Mouse (Mus musculus) limb, embryonic 13.5 days (tissue): ENCODE measurements at regions not wholly inside any gene's neighbourhood (a gene's known extent, or its start where the extent isn't known, plus 50 kb on each side); places are given as distances from the start of the nearest gene placed in this dataset.

Experiments used
- ATAC-seq: fragments of 200-750 bp; cut with Nextera tagmentation; 2 replicates; pipeline ENCODE4 v1.8.0; 2017; ENCODE audit warnings: low read depth, moderate number of reproducible peaks, moderate TSS enrichment; ENCODE audit not compliant: low FRiP score
- H3K27ac ChIP-seq: fragments of 300-500 bp; sonication (generic); 2 replicates; pipeline ENCODE4 v1.5.1; 2015; ENCODE audit warnings: inconsistent platforms, mild to moderate bottlenecking, moderate library complexity
- H3K27me3 ChIP-seq: fragments of 300-500 bp; sonication (generic); 2 replicates; pipeline ENCODE4 v1.6.1; 2015; ENCODE audit warnings: mild to moderate bottlenecking, inconsistent platforms
- H3K36me3 ChIP-seq: fragments of 300-500 bp; sonication (generic); 2 replicates; pipeline ENCODE4 v1.6.1; 2015; ENCODE audit warnings: inconsistent platforms, mild to moderate bottlenecking, moderate library complexity
- H3K4me1 ChIP-seq: fragments of 300-500 bp; sonication (generic); 2 replicates; pipeline ENCODE4 v1.6.1; 2015; ENCODE audit warnings: inconsistent platforms
- H3K4me2 ChIP-seq: fragments of 300-500 bp; sonication (generic); replicated peaks from 2 replicates; pipeline ENCODE4 v1.6.1; 2015; ENCODE audit warnings: inconsistent platforms, mild to moderate bottlenecking, moderate library complexity
- H3K4me3 ChIP-seq: fragments of 300-500 bp; sonication (generic); 2 replicates; pipeline ENCODE4 v1.5.1; 2015; ENCODE audit warnings: moderate library complexity, mild to moderate bottlenecking, inconsistent platforms
- H3K9ac ChIP-seq: fragments of 300-500 bp; sonication (generic); 2 replicates; pipeline ENCODE4 v1.6.1; 2015; ENCODE audit warnings: mild to moderate bottlenecking, inconsistent platforms
- H3K9me3 ChIP-seq: fragments of 300-500 bp; sonication (generic); 2 replicates; pipeline ENCODE4 v1.6.1; 2016; ENCODE audit warnings: inconsistent platforms
- WGBS: fragments of 180-500 bp; shearing (Covaris S2); methylation state at CpG from one replicate; pipeline ENCODE4 v1.1.7; 2015; 5-methylcytosine and 5-hydroxymethylcytosine counted together

DNA sequence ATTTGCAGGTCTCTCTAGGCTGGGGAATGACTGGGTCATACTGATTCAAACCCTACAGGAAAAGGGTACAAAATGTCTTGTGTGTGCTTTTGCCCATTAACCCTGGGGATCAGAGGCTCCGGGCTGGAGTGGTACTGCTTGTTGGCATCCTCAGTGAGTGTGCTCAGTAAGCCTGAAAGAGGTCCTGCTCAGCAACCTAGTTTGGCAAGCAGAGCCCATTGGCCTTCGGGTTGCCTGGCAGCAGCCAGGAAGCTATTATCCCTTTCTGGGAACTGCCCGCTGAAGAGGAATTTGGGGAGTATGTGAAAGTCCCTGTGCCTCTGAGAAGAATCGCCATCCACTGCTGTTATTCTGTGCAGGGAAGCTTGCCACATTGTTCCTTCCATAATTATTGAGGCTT is 117.1 kb downstream of the Amer3 start:
- Histone ChIP-seq H3K9ac (no peak overlapping the region), H3K27ac (no peak overlapping the region), H3K36me3 (no peaks in the 10 kb centered on the region), H3K4me2 (no peak overlapping the region), H3K4me1 (no peaks in the 10 kb centered on the region), H3K9me3 (no peaks in the 10 kb centered on the region), H3K4me3 (no peak overlapping the region), H3K27me3 (no peaks in the 10 kb centered on the region)
- 76% methylated on average over 4 of the region's 4 CpGs for WGBS
- ATAC-seq = no peak

DNA sequence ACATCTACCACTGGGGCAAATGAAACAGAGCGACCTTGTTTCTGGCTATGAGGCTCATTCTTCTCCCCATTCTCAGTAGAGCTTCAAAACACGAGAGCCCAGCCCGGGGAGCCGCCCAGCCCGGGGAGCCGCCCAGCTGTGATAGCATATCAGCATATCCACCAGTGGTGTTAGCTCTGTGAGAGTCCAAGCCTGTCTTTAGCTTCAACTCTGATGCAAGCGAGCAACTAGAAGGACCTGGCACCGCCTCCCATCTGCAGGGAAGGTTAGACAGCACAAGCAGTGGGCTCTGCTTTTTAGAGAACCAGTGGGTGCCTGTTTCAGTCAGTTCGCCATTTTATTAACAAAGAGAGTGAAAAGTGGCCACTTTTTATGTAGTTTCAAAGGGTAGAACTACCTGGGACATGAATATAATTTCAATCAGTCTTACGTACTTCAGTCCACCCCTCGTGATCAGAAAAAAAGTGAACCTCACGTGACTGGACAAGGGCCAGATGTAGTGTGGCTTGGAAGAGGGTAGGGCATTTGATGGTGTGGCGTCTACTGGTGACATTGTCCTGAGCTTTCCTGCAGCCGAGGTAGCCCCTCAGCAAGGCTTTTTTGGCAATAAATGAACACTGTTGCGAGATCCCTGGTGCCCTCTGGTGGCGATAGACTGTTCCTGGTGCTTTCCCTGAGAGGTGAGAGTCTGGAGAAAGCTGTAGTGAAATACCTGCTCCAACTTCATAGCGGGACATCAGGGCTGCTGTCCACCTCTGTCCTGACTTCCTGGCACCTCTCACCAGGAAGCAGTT is 121.0 kb downstream of the Amer3 start:
- 0 out of 2 replicates have a peak overlapping the region, but pooled peaks have one; percentile 14 for H3K4me2 ChIP-seq
- no peaks in the 10 kb centered on the region for H3K27me3 ChIP-seq
- WGBS = 52% methylated on average over 17 of the region's 17 CpGs
- ATAC-seq = no peak
- no peak overlapping the region for H3K4me3 ChIP-seq
- H3K4me1 ChIP-seq = no peaks in the 10 kb centered on the region
- H3K27ac ChIP-seq = no peak overlapping the region
- H3K9ac ChIP-seq = no peak overlapping the region
- H3K9me3 ChIP-seq = no peaks in the 10 kb centered on the region
- no peaks in the 10 kb centered on the region for H3K36me3 ChIP-seq

DNA sequence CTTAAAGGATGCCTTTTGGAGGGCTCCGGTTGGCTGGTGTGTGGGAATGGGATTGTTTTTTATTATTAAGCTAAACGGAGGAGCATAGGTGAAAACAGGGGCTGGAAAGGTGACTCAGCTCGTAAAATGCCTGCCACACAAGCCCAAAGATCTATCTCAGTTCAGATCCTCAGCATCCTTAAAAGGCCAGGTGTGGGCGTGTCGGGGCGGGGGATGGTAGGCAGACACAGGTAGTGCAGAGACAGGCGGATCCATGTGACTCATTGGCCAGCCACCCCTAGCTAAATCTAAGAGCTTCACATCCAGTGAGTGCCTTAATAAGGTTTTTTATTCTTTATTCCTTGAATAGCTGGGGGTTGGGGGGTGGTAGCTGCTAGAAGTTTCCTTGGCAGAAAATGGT is 122.0 kb downstream of the Amer3 start:
- no peak for ATAC-seq
- no peaks in the 10 kb centered on the region for H3K36me3 ChIP-seq

DNA sequence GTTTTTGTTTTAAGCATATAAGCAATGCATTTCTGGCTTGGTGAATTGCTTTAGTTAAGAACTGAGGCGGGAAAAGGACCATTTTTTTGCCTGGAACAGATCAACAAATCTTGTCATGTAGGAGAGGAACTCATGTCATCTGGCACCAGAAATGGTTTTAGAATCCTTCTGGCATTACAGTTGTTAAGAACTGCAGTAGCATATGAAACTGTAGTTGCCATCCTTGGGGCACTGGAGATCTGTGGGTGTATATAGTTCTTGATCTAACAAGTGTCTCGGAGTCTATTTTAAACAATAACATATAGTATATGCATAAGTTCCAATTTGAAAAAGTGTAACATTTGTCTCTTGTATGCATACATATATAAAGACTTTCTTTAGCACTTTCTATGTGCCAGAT is 129.6 kb downstream of the Amer3 start:
- Histone ChIP-seq H3K4me1 (0 out of 2 replicates have a peak, but pooled peaks cover 2% of the 10 kb centered on the region), H3K36me3 (no peaks in the 10 kb centered on the region), H3K9ac (no peak overlapping the region), H3K4me2 (no peak overlapping the region), H3K9me3 (no peaks in the 10 kb centered on the region), H3K4me3 (no peak overlapping the region), H3K27ac (no peak overlapping the region), H3K27me3 (no peaks in the 10 kb centered on the region)
- no peak for ATAC-seq
- 84% methylated on average over 2 of the region's 2 CpGs for WGBS

More for the DNA sequence above, 122.0 kb downstream of the Amer3 start:
- no peaks in the 10 kb centered on the region for H3K27me3 ChIP-seq
- no peak overlapping the region for H3K4me3 ChIP-seq
- 71% methylated on average over 7 of the region's 7 CpGs for WGBS
- H3K9ac ChIP-seq = no peak overlapping the region
- H3K27ac ChIP-seq = no peak overlapping the region
- H3K9me3 ChIP-seq = no peaks in the 10 kb centered on the region
- no peak overlapping the region for H3K4me2 ChIP-seq
- no peaks in the 10 kb centered on the region for H3K4me1 ChIP-seq

DNA sequence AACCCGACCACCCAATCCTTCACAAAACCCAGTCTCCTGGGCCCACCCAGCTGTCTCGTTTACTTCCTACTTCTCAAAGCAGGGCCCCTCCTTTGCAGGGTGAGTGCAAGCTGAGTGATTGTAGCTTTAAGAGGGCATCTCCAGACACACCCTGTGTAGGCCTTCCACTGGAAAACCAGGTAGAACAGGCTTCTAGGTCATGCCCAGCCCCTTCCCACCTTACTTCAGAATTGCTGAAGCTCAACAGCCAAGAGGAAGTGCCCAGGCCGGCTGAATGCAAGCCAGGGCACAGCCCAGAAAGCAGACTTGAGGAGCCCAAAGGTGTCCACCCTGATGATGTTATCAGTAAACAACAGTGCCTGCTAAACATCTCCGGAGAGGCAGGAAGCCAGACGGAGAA is 120.2 kb downstream of the Fam168b start:
- ATAC-seq = no peak
- Histone ChIP-seq H3K9me3 (no peaks in the 10 kb centered on the region), H3K4me1 (no peaks in the 10 kb centered on the region), H3K4me3 (no peak overlapping the region), H3K9ac (no peak overlapping the region), H3K4me2 (no peak overlapping the region), H3K36me3 (no peaks in the 10 kb centered on the region), H3K27me3 (no peaks in the 10 kb centered on the region), H3K27ac (no peak overlapping the region)
- 66% methylated on average over 5 of the region's 5 CpGs for WGBS

DNA sequence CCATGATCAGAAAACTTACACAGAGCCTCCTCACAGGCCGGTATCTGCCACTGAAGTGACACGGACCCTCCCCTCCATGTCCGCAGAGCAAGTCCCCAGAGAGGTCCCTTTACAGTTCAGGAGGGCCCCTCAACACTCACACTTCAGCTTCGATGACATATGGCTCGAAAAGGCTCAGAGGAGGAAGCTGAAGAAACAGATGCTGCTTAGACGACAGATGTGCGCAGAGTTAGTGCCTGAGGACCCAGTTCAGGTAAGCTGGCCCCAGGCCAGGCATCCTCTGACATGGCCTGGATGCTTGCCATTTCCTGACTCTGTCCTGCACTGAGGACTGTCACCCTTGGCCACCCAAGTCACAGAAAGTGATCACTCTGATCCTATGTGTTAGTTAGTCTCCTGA is 110.7 kb downstream of the Fam168b start:
- WGBS = 59% methylated on average over 7 of the region's 7 CpGs
- H3K36me3 ChIP-seq = no peaks in the 10 kb centered on the region
- no peak for ATAC-seq
- no peak overlapping the region for H3K4me3 ChIP-seq
- no peak overlapping the region for H3K9ac ChIP-seq
- 0 out of 2 replicates have a peak, but pooled peaks cover 4% of the 10 kb centered on the region for H3K4me1 ChIP-seq
- no peak overlapping the region for H3K27ac ChIP-seq
- H3K27me3 ChIP-seq = no peaks in the 10 kb centered on the region
- no peak overlapping the region for H3K4me2 ChIP-seq
- no peaks in the 10 kb centered on the region for H3K9me3 ChIP-seq

DNA sequence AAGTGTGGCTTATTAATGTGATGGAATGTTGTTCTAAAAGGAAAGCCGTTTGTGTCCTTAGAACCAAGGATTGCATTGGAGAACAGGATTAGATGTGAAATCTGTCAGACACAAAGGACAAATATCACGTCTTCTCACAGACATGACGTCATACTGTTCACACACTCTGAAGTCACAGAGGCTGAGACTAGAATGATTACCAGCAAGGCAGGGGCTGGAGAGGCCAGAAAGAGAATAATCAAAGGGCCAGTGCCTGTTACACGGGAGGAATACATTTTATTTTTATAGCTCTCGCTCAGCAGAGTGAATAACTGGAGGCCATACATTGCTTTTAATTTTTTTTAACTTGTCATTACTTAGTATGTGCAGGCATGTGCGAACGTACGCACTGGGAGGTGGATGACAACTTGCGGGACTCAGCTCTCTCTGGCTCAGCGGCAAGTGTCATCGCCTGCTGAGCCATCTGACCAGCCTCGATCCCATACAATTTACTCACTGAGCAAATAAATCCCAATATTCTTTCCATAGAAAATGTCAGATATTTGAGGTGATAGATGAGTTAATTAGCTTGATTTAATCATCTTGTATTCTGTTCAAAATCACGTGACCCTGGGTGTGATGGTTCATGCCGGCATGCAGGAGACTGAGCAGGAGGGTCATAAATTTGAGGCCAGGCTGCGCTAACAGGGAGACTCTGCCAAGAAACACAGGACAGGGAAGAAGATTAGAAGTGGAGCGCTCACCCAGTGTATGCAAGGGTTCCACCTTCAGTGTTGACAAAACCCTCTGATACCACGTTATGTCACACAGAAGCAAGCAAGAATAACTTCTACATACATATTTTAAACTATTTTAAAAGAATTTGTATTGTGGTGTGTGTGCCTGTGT is 109.6 kb downstream of the Fam168b start:
- Histone ChIP-seq H3K36me3 (no peaks in the 10 kb centered on the region), H3K27me3 (no peaks in the 10 kb centered on the region), H3K9ac (no peak overlapping the region), H3K4me1 (0 out of 2 replicates have a peak, but pooled peaks cover 4% of the 10 kb centered on the region), H3K27ac (no peak overlapping the region), H3K9me3 (no peaks in the 10 kb centered on the region), H3K4me3 (no peak overlapping the region), H3K4me2 (no peak overlapping the region)
- no peak for ATAC-seq
- 70% methylated on average over 17 of the region's 17 CpGs for WGBS

DNA sequence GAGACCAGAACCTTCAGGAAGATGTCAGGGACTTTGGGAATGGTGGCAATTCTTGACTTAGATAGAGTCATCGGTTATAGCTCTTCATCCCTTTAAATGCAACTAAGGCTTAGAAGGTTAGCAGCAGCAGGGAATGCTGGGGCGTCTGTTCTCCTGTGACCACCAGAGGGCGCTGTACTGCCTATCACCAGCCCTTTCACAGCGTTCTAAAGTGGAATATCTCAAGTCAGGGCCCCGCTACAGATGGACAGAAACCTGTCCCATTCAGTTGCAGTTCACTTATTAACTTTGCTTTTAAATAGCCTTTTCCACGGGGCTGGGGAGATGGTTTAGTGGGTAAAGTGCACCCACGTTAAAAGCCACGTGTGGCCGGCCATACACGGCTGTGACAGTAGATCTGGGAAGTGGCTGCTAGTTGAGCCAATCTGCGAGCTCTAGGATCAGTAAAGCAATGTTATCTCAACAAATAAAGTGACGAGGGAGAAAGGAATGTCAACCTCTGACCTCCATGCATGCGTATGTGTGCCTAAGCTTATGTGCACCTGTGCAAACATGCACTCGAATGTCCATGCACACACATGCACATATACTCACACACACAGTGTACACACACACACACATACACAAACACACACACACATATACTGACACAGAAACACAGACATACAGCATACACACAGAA is 104.3 kb downstream of the Fam168b start:
- Histone ChIP-seq H3K4me3 (no peak overlapping the region), H3K4me1 (no peaks in the 10 kb centered on the region), H3K27me3 (no peaks in the 10 kb centered on the region), H3K27ac (no peak overlapping the region), H3K36me3 (no peaks in the 10 kb centered on the region), H3K9me3 (no peaks in the 10 kb centered on the region), H3K9ac (no peak overlapping the region), H3K4me2 (no peak overlapping the region)
- 48% methylated on average over 14 of the region's 14 CpGs for WGBS
- no peak for ATAC-seq

DNA sequence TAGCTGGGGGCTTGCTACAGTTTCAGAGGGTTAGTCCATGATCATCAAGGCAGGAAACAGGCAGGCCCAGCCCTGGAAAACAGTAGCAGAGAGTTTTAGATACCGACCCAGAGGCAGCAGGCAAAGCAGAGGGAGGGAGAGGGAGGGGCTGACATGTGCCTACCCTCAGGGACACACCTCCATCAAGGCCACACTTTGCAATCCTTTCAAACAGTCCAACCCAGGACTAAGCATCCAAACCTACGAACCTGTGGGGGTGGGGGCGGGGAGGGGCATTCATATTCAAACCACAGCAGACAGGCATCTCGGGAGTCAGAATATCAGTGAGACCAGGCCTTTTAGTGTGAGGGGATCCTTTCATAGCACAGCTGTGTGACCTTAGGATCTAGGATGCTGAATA is 103.2 kb downstream of the Fam168b start:
- WGBS = 68% methylated on average over 4 of the region's 4 CpGs
- ATAC-seq = no peak

DNA sequence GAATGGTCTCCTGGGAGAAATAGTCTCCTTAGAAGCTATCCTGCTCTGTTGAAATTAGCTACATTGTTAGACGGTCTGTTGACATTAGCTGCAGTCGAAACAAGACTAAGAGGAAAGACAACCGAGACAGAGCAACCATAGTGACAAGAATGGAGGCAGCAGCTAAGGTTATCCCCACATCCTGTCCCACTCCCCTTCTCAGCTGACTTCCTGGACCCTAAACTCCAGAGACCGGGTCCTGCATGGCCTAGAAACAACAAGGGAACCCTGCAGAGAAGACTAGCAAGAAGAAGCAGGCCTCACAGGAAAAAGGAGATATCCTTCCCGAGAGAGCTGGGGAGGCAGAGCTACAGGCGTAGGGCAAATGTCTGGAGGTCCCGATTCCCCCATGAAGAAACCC is 102.0 kb downstream of the Fam168b start:
- Histone ChIP-seq H3K4me1 (no peaks in the 10 kb centered on the region), H3K9me3 (no peaks in the 10 kb centered on the region), H3K36me3 (no peaks in the 10 kb centered on the region), H3K4me2 (no peak overlapping the region), H3K9ac (no peak overlapping the region), H3K27ac (no peak overlapping the region), H3K4me3 (no peak overlapping the region), H3K27me3 (no peaks in the 10 kb centered on the region)
- WGBS = 70% methylated on average over 7 of the region's 7 CpGs
- no peak for ATAC-seq

More for the DNA sequence above, 103.2 kb downstream of the Fam168b start:
- Histone ChIP-seq H3K9me3 (no peaks in the 10 kb centered on the region), H3K27ac (no peak overlapping the region), H3K4me3 (no peak overlapping the region), H3K27me3 (no peaks in the 10 kb centered on the region), H3K9ac (no peak overlapping the region), H3K4me2 (no peak overlapping the region), H3K4me1 (no peaks in the 10 kb centered on the region), H3K36me3 (no peaks in the 10 kb centered on the region)

DNA sequence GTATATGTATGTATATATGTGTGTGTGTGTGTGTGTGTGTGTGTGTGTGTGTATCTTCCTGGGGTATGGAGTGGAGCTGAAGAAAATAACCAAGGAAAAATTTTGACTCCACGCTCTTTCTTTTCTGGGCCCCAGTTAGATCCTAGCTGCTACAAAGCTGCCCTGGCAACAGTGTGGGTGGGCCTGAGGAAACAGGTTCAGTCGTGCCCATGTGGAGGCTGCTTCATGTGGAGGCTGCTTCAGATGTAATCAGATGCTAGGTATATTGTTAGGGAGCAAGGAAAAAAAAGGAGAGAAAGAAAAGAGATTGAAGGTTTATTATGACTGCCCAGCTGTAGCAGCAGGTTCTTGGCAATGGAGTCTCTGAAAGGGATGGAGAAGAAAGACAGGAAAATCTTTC is 100.6 kb downstream of the Fam168b start:
- H3K9me3 ChIP-seq = no peaks in the 10 kb centered on the region
- 0 out of 2 replicates have a peak, but pooled peaks cover 3% of the 10 kb centered on the region for H3K27me3 ChIP-seq
- no peak overlapping the region for H3K4me3 ChIP-seq
- no peaks in the 10 kb centered on the region for H3K36me3 ChIP-seq
- WGBS = 51% methylated on average over 2 of the region's 2 CpGs
- no peak for ATAC-seq
- H3K9ac ChIP-seq = no peak overlapping the region
- H3K4me1 ChIP-seq = no peaks in the 10 kb centered on the region
- H3K27ac ChIP-seq = no peak overlapping the region
- no peak overlapping the region for H3K4me2 ChIP-seq

DNA sequence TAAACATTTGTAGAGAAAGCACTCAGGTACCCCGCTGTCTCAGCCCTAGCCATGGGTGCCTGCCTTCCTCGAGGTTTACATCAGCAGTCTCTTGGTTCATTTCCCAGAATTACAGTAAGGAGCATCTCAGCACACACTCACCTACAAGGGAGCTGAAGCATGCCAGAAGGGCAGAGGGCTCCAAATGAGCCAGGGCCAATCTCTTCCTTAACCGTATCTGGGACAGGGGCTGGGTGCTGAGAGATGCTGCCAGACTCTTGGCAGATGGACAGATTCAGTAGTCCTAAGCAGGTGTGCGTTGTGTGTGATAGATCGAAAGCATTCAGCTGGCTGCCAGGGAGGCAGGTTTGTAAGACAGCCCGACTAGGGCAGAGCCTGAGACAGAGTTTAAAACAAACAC is 97.0 kb downstream of the Fam168b start:
- peaks cover 38% of the 10 kb centered on the region for H3K27me3 ChIP-seq
- H3K36me3 ChIP-seq = no peaks in the 10 kb centered on the region
- 83% methylated on average over 6 of the region's 6 CpGs for WGBS
- H3K27ac ChIP-seq = no peak overlapping the region
- ATAC-seq = no peak
- no peaks in the 10 kb centered on the region for H3K9me3 ChIP-seq
- no peak overlapping the region for H3K4me3 ChIP-seq
- no peak overlapping the region for H3K9ac ChIP-seq
- H3K4me1 ChIP-seq = peaks cover 12% of the 10 kb centered on the region
- no peak overlapping the region for H3K4me2 ChIP-seq
